Mouse (Mus musculus): ENCODE measurements around the gene Plcl2. TPM values are rescaled to one million over a fixed set of nuclear protein-coding genes. Genes with fewer than 3 reads are reported as not detected.
"Not testable (repeated sequence)": the region's sequence is repeated elsewhere in the genome, so short reads cannot be mapped to it uniquely, and the experiment has no call there.

Plcl2 gene
- polyA plus RNA-seq, 1 experiment from 2014 or later, result 6.7 TPM

GRCm38 (mm10) chr17:50568846-50569245 lies 59.6 kb downstream of the Plcl2 start:
- Histone ChIP-seq H3K27ac (ENCODE audit: low read depth) (no peak overlapping the region), H3K27me3 (replicated peaks; ENCODE audit: control insufficient read depth, insufficient read depth, low read length) (no peaks in the 10 kb centered on the region), H3K4me2 (ENCODE audit: low read length) (no peak overlapping the region), H3K36me3 (ENCODE audit: control insufficient read depth, insufficient read depth, low read length) (no peaks in the 10 kb centered on the region), H3K4me3 (ENCODE audit: low read depth, low read length) (no peak overlapping the region), H3K9me3 (ENCODE audit: control insufficient read depth, low read length) (no peaks in the 10 kb centered on the region), H3K9ac (ENCODE audit: low read length) (no peak overlapping the region), H3K4me1 (replicated peaks; ENCODE audit: control insufficient read depth, insufficient read depth, low read length) (no peaks in the 10 kb centered on the region)
- no peak for ATAC-seq (replicated peaks; ENCODE audit: low FRiP score, low TSS enrichment, low read depth)
- no peak for DNase-seq (ENCODE audit: low spot score)
- WGBS, result 88% methylated on average over 2 of the region's 2 CpGs

GRCm38 (mm10) chr17:50570228-50570627 lies 61.0 kb downstream of the Plcl2 start:
- 94% methylated on average over 4 of the region's 5 CpGs for WGBS
- H3K4me3 ChIP-seq (ENCODE audit: low read depth, low read length); H3K4me2 ChIP-seq (ENCODE audit: low read length); H3K27me3 ChIP-seq (replicated peaks; ENCODE audit: control insufficient read depth, insufficient read depth, low read length); H3K4me1 ChIP-seq (replicated peaks; ENCODE audit: control insufficient read depth, insufficient read depth, low read length); H3K9ac ChIP-seq (ENCODE audit: low read length); H3K27ac ChIP-seq (ENCODE audit: low read depth); H3K9me3 ChIP-seq (ENCODE audit: control insufficient read depth, low read length); H3K36me3 ChIP-seq (ENCODE audit: control insufficient read depth, insufficient read depth, low read length); DNase-seq (ENCODE audit: low spot score): not testable (repeated sequence)
- ATAC-seq (replicated peaks; ENCODE audit: low FRiP score, low TSS enrichment, low read depth), result 0 out of 2 replicates have a peak, but pooled peaks have one; percentile 58

- WGBS, result 81% methylated on average over 5 of the region's 5 CpGs
- Histone ChIP-seq H3K36me3 (ENCODE audit: control insufficient read depth, insufficient read depth, low read length) (no peaks in the 10 kb centered on the region), H3K4me3 (ENCODE audit: low read depth, low read length) (no peak overlapping the region), H3K27ac (ENCODE audit: low read depth) (no peak overlapping the region), H3K27me3 (replicated peaks; ENCODE audit: control insufficient read depth, insufficient read depth, low read length) (no peaks in the 10 kb centered on the region), H3K9ac (ENCODE audit: low read length) (no peak overlapping the region), H3K9me3 (ENCODE audit: control insufficient read depth, low read length) (no peaks in the 10 kb centered on the region), H3K4me2 (ENCODE audit: low read length) (no peak overlapping the region), H3K4me1 (replicated peaks; ENCODE audit: control insufficient read depth, insufficient read depth, low read length) (no peaks in the 10 kb centered on the region)
- DNase-seq (ENCODE audit: low spot score) (no peak), ATAC-seq (replicated peaks; ENCODE audit: low FRiP score, low TSS enrichment, low read depth) (no peak)
Observed at GRCm38 (mm10) chr17:50570681-50571398, 61.6 kb downstream of the Plcl2 start.

- no peak overlapping the region for H3K27ac ChIP-seq (ENCODE audit: low read depth)
- no peaks in the 10 kb centered on the region for H3K4me1 ChIP-seq (replicated peaks; ENCODE audit: control insufficient read depth, insufficient read depth, low read length)
- no peak overlapping the region for H3K4me3 ChIP-seq (ENCODE audit: low read depth, low read length)
- H3K36me3 ChIP-seq (ENCODE audit: control insufficient read depth, insufficient read depth, low read length), result no peaks in the 10 kb centered on the region
- 91% methylated on average over 12 of the region's 12 CpGs for WGBS
- H3K9ac ChIP-seq (ENCODE audit: low read length), result no peak overlapping the region
- ATAC-seq (replicated peaks; ENCODE audit: low FRiP score, low TSS enrichment, low read depth), result no peak
- H3K27me3 ChIP-seq (replicated peaks; ENCODE audit: control insufficient read depth, insufficient read depth, low read length), result no peaks in the 10 kb centered on the region
- H3K4me2 ChIP-seq (ENCODE audit: low read length), result no peak overlapping the region
- no peaks in the 10 kb centered on the region for H3K9me3 ChIP-seq (ENCODE audit: control insufficient read depth, low read length)
- no peak for DNase-seq (ENCODE audit: low spot score)
Observed at GRCm38 (mm10) chr17:50574161-50574560, 65.0 kb downstream of the Plcl2 start.

DNA sequence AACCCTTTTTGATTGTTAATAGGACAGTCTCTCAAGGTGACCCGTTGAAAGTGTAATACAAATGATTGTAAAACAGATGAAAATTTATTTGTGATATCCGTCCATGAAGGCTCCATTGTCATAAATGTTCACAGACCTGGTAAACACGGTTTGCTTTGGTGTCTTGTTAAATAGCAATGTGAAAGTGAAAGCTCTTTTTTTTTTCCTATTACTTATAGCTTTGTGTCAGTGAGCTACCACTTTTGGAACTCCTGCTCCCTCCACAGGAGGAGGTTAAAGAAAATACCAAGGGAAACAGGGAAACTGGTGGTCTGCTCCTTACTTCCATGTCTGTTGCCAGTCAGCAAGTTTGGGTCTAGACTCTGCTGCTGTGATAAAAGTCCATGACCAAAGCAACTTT lies 71.2 kb downstream of the Plcl2 start:
- 82% methylated on average over 3 of the region's 3 CpGs for WGBS
- H3K4me3 ChIP-seq (ENCODE audit: low read depth, low read length), result no peak overlapping the region

DNA sequence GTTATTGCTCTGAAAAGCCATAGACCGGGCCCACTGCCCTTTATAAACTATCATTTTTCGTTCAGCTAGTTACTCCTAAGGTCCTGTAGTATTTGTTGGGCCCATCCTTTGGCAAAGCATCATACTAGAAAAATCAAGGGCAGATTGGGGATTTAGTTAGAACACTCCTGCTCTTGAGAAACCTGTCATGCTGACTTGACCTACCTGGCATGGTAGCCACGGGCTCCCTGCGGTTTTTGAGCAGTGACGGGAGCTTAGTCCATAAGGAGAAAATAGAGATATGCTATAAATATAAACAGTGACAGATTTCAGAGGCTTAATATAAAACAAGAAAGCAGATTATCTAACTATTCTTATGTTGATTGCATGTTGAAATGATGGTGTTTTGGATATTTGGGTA lies 77.6 kb downstream of the Plcl2 start:
- WGBS, result 80% methylated on average over 5 of the region's 5 CpGs

More for the DNA sequence above, 71.2 kb downstream of the Plcl2 start:
- Histone ChIP-seq H3K27ac (ENCODE audit: low read depth) (no peak overlapping the region), H3K36me3 (ENCODE audit: control insufficient read depth, insufficient read depth, low read length) (no peaks in the 10 kb centered on the region), H3K4me2 (ENCODE audit: low read length) (no peak overlapping the region), H3K9me3 (ENCODE audit: control insufficient read depth, low read length) (no peaks in the 10 kb centered on the region), H3K4me1 (replicated peaks; ENCODE audit: control insufficient read depth, insufficient read depth, low read length) (no peaks in the 10 kb centered on the region), H3K27me3 (replicated peaks; ENCODE audit: control insufficient read depth, insufficient read depth, low read length) (no peaks in the 10 kb centered on the region), H3K9ac (ENCODE audit: low read length) (no peak overlapping the region)
- no peak for DNase-seq (ENCODE audit: low spot score)
- no peak for ATAC-seq (replicated peaks; ENCODE audit: low FRiP score, low TSS enrichment, low read depth)

GRCm38 (mm10) chr17:50587941-50588340 lies 78.7 kb downstream of the Plcl2 start:
- Histone ChIP-seq H3K9me3 (ENCODE audit: control insufficient read depth, low read length) (no peaks in the 10 kb centered on the region), H3K27me3 (replicated peaks; ENCODE audit: control insufficient read depth, insufficient read depth, low read length) (no peaks in the 10 kb centered on the region), H3K36me3 (ENCODE audit: control insufficient read depth, insufficient read depth, low read length) (no peaks in the 10 kb centered on the region), H3K4me3 (ENCODE audit: low read depth, low read length) (no peak overlapping the region), H3K27ac (ENCODE audit: low read depth) (no peak overlapping the region), H3K9ac (ENCODE audit: low read length) (no peak overlapping the region), H3K4me2 (ENCODE audit: low read length) (no peak overlapping the region), H3K4me1 (replicated peaks; ENCODE audit: control insufficient read depth, insufficient read depth, low read length) (no peaks in the 10 kb centered on the region)
- no peak for ATAC-seq (replicated peaks; ENCODE audit: low FRiP score, low TSS enrichment, low read depth)
- no peak for DNase-seq (ENCODE audit: low spot score)
- 80% methylated on average over 3 of the region's 3 CpGs for WGBS

More for the DNA sequence above, 77.6 kb downstream of the Plcl2 start:
- no peaks in the 10 kb centered on the region for H3K9me3 ChIP-seq (ENCODE audit: control insufficient read depth, low read length)
- H3K9ac ChIP-seq (ENCODE audit: low read length), result no peak overlapping the region
- no peaks in the 10 kb centered on the region for H3K36me3 ChIP-seq (ENCODE audit: control insufficient read depth, insufficient read depth, low read length)
- no peaks in the 10 kb centered on the region for H3K4me1 ChIP-seq (replicated peaks; ENCODE audit: control insufficient read depth, insufficient read depth, low read length)
- no peak overlapping the region for H3K4me3 ChIP-seq (ENCODE audit: low read depth, low read length)
- DNase-seq (ENCODE audit: low spot score) (no peak), ATAC-seq (replicated peaks; ENCODE audit: low FRiP score, low TSS enrichment, low read depth) (no peak)
- no peak overlapping the region for H3K27ac ChIP-seq (ENCODE audit: low read depth)
- H3K4me2 ChIP-seq (ENCODE audit: low read length), result no peak overlapping the region
- no peaks in the 10 kb centered on the region for H3K27me3 ChIP-seq (replicated peaks; ENCODE audit: control insufficient read depth, insufficient read depth, low read length)

DNA sequence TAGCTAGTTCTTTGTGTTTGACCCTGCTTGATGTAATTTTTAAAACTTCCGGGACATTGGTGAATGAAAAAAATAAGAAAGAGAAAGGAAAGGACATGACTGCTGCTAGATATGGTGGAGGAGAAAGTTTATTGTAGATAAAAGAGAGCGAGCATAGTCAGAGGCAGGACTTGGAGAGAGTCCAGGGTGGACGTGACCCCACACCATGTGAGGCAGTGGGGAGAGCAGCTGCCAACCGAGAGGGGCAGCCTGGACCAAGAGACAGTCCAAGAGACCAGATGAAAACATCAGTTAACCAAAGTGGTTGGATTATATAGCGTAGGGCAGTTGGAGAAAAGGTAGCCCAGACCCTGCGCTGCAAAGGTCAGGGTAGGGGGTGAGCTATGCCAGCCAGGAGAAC lies 91.0 kb downstream of the Plcl2 start:
- H3K27ac ChIP-seq (ENCODE audit: low read depth), result no peak overlapping the region
- H3K27me3 ChIP-seq (replicated peaks; ENCODE audit: control insufficient read depth, insufficient read depth, low read length), result no peaks in the 10 kb centered on the region
- DNase-seq (ENCODE audit: low spot score) (no peak), ATAC-seq (replicated peaks; ENCODE audit: low FRiP score, low TSS enrichment, low read depth) (no peak)
- no peaks in the 10 kb centered on the region for H3K4me1 ChIP-seq (replicated peaks; ENCODE audit: control insufficient read depth, insufficient read depth, low read length)
- no peaks in the 10 kb centered on the region for H3K36me3 ChIP-seq (ENCODE audit: control insufficient read depth, insufficient read depth, low read length)
- no peak overlapping the region for H3K4me3 ChIP-seq (ENCODE audit: low read depth, low read length)
- H3K9me3 ChIP-seq (ENCODE audit: control insufficient read depth, low read length), result no peaks in the 10 kb centered on the region
- 72% methylated on average over 6 of the region's 6 CpGs for WGBS
- H3K4me2 ChIP-seq (ENCODE audit: low read length), result no peak overlapping the region
- H3K9ac ChIP-seq (ENCODE audit: low read length), result no peak overlapping the region

- H3K36me3 ChIP-seq (ENCODE audit: control insufficient read depth, insufficient read depth, low read length), result no peaks in the 10 kb centered on the region
- no peaks in the 10 kb centered on the region for H3K9me3 ChIP-seq (ENCODE audit: control insufficient read depth, low read length)
- H3K27ac ChIP-seq (ENCODE audit: low read depth), result no peak overlapping the region
- WGBS, result 85% methylated on average over 1 of the region's 1 CpGs
- H3K4me2 ChIP-seq (ENCODE audit: low read length), result no peak overlapping the region
- DNase-seq (ENCODE audit: low spot score) (no peak), ATAC-seq (replicated peaks; ENCODE audit: low FRiP score, low TSS enrichment, low read depth) (no peak)
- H3K4me1 ChIP-seq (replicated peaks; ENCODE audit: control insufficient read depth, insufficient read depth, low read length), result no peaks in the 10 kb centered on the region
- H3K27me3 ChIP-seq (replicated peaks; ENCODE audit: control insufficient read depth, insufficient read depth, low read length), result no peaks in the 10 kb centered on the region
- H3K9ac ChIP-seq (ENCODE audit: low read length), result no peak overlapping the region
- no peak overlapping the region for H3K4me3 ChIP-seq (ENCODE audit: low read depth, low read length)
Observed at GRCm38 (mm10) chr17:50600696-50601095, 91.5 kb downstream of the Plcl2 start.
